Mouse (Mus musculus) hematopoietic stem cell, adult 5-6 weeks (primary cell): ENCODE results near the gene Dnaic2. TPM values are rescaled to one million over a fixed set of nuclear protein-coding genes. Genes with fewer than 3 reads are reported as not detected.

Source experiments
- total RNA-seq: library from RNA; stranded (forward); fragments of 172-1452, 232-1000 nt; gene quantifications from 2 replicates; pipeline ENCODE4 v1.2.3, GENCODE M21; 2017

Dnaic2 gene
- total RNA-seq, 1 experiment from 2014 or later = not detected

Other genes with a start within 250 kb of the Dnaic2 start
- gene Rpl38, start 58.9 kb upstream of the Dnaic2 start, total RNA-seq = 3,442 and 3,720 TPM in 2 replicates
- 3.0 and 3.3 TPM in 2 replicates for gene Ttyh2, start 52.0 kb upstream of the Dnaic2 start, total RNA-seq
- gene Kif19a, start 38.0 kb downstream of the Dnaic2 start, total RNA-seq = 1.9 and 2.0 TPM in 2 replicates
- gene Btbd17, start 68.5 kb downstream of the Dnaic2 start, total RNA-seq = not detected in 2 replicates
- not detected in 2 replicates for gene Gpr142, start 71.5 kb downstream of the Dnaic2 start, total RNA-seq
- gene Gprc5c, start 123.7 kb downstream of the Dnaic2 start, total RNA-seq = not detected in 2 replicates
- gene Cd300a, start 162.6 kb downstream of the Dnaic2 start, total RNA-seq = 10.7 and 19.2 TPM in 2 replicates
- 3.5 and 16.8 TPM in 2 replicates for gene Cd300lb, start 207.0 kb downstream of the Dnaic2 start, total RNA-seq
- not detected in 2 replicates for gene Cd300c, start 241.7 kb downstream of the Dnaic2 start, total RNA-seq